Mouse (Mus musculus) subcutaneous adipose tissue, adult 2 months (tissue): Measurements from ENCODE around the gene 9230110F15Rik. TPM values are rescaled to one million over a fixed set of nuclear protein-coding genes. Genes with fewer than 3 reads are reported as not detected.

Experiments
- polyA plus RNA-seq: library from polyadenylated mRNA; depleted of rRNA; stranded (reverse); fragments of >200 nt; gene quantifications from 2 replicates; pipeline ENCODE4 v1.2.3, GENCODE M21; 2012; ENCODE audit warnings: low replicate concordance; rRNA removed

The 9230110F15Rik gene
- 0.24 TPM in 1 of 2 replicates, not detected in the other for polyA plus RNA-seq

GRCm38 (mm10) chr9:35844050-35844449, at the start of gene 9230110F15Rik:
9230110F15Rik (minus strand) TSS chr9:35844150.

GRCm38 (mm10) chr9:35790001-35790400, 53.9 kb downstream of the 9230110F15Rik start, which contains the start of the genes Gm27235 and D730048I06Rik:
Gm27235 (minus strand) TSS chr9:35790101.
D730048I06Rik (minus strand) TSS chr9:35790112.

Other genes starting within 250 kb of the 9230110F15Rik start
- gene Pate4, start 232.2 kb downstream of the 9230110F15Rik start, polyA plus RNA-seq = not detected in 2 replicates
- not detected in 2 replicates for gene Pate3, start 195.9 kb downstream of the 9230110F15Rik start, polyA plus RNA-seq
- not detected in 2 replicates for gene Pate1, start 156.8 kb downstream of the 9230110F15Rik start, polyA plus RNA-seq
- not detected in 2 replicates for gene Gm17677, start 103.1 kb downstream of the 9230110F15Rik start, polyA plus RNA-seq
- not detected in 2 replicates for gene Gm17727, start 66.0 kb downstream of the 9230110F15Rik start, polyA plus RNA-seq
- not detected in 2 replicates for gene Gm27235, start 54.0 kb downstream of the 9230110F15Rik start, polyA plus RNA-seq
- 0.09 TPM in 1 of 2 replicates, not detected in the other for gene D730048I06Rik, start 54.0 kb downstream of the 9230110F15Rik start, polyA plus RNA-seq
- 0.80 TPM in 1 of 2 replicates, not detected in the other for gene 9230113P08Rik, start 64.3 kb upstream of the 9230110F15Rik start, polyA plus RNA-seq